ENCODE assay signal across 8 mouse cellular contexts in genomic region chr8:126593889-126594480, GRCm38 (mm10). TPM values are rescaled to one million over a fixed set of nuclear protein-coding genes. Genes with fewer than 3 reads are reported as not detected.
DNase-seq lines count a peak whose midpoint lies in the region; ATAC-seq and TF ChIP-seq lines count a peak whose summit lies in the region.

Irf2bp2 (minus strand) TSS chr8:126593986.

- H3K4me1 ChIP-seq in bone marrow, adult 2 months (ENCODE audit: control insufficient read depth, insufficient read depth, low read length), result peaks cover 8% of the 10 kb centered on the region; the same call in 1 of the 2 replicates
- peaks cover 43% of the 10 kb centered on the region for H3K4me1 ChIP-seq in embryonic facial prominence, embryonic 15.5 days
- H3K4me1 ChIP-seq in kidney, embryonic 14.5 days (ENCODE audit: control insufficient read depth, insufficient read depth, low read length), result peaks cover 34% of the 10 kb centered on the region
- peaks cover 43% of the 10 kb centered on the region for H3K4me1 ChIP-seq in liver, embryonic 11.5 days (replicated peaks; ENCODE audit: control insufficient read depth, insufficient read depth, low read length)
- peaks cover 28% of the 10 kb centered on the region for H3K4me1 ChIP-seq in stomach, embryonic 14.5 days (ENCODE audit: control insufficient read depth, insufficient read depth, low read length)

- H3K36me3 ChIP-seq in embryonic facial prominence, embryonic 15.5 days, result 0 out of 2 replicates have a peak, but pooled peaks cover 5% of the 10 kb centered on the region
- peaks cover 32% of the 10 kb centered on the region for H3K36me3 ChIP-seq in kidney, embryonic 14.5 days (ENCODE audit: control insufficient read depth, insufficient read depth, low read length)
- peaks cover 11% of the 10 kb centered on the region for H3K36me3 ChIP-seq in liver, embryonic 11.5 days (ENCODE audit: control insufficient read depth, insufficient read depth, low read length)
- H3K36me3 ChIP-seq in stomach, embryonic 14.5 days (ENCODE audit: control insufficient read depth, insufficient read depth, low read length), result peaks cover 20% of the 10 kb centered on the region

- H3K9me3 ChIP-seq in embryonic facial prominence, embryonic 15.5 days (replicated peaks), result no peaks in the 10 kb centered on the region
- H3K9me3 ChIP-seq in kidney, embryonic 14.5 days (ENCODE audit: control insufficient read depth, low read length), result no peaks in the 10 kb centered on the region
- H3K9me3 ChIP-seq in liver, embryonic 11.5 days (ENCODE audit: control insufficient read depth, low read length), result no peaks in the 10 kb centered on the region
- H3K9me3 ChIP-seq in stomach, embryonic 14.5 days (ENCODE audit: control insufficient read depth, low read depth, low read length), result no peaks in the 10 kb centered on the region

- no peak for TF ChIP-seq CTCF in bone marrow, adult 2 months (IDR thresholded peaks at IDR 0.05; ENCODE audit: control insufficient read depth, insufficient read depth, low read length)

- H3K27ac ChIP-seq in bone marrow, adult 2 months (ENCODE audit: control insufficient read depth, insufficient read depth, low read depth, low read length, poor library complexity), result peak within 1 kb of the TSS; percentile 99
- peak within 1 kb of the TSS; percentile 99 for H3K27ac ChIP-seq in embryonic facial prominence, embryonic 15.5 days (replicated peaks)
- peak within 1 kb of the TSS; percentile 99 for H3K27ac ChIP-seq in kidney, embryonic 14.5 days (ENCODE audit: low read depth, low read length)
- H3K27ac ChIP-seq in liver, embryonic 11.5 days (ENCODE audit: low read depth, low read length), result peak within 1 kb of the TSS; percentile 99
- H3K27ac ChIP-seq in stomach, embryonic 14.5 days (ENCODE audit: low read length), result peak within 1 kb of the TSS; percentile 100

- H3K27me3 ChIP-seq in embryonic facial prominence, embryonic 15.5 days, result no peaks in the 10 kb centered on the region
- no peaks in the 10 kb centered on the region for H3K27me3 ChIP-seq in kidney, embryonic 14.5 days (ENCODE audit: control insufficient read depth, insufficient read depth, low read length)
- no peaks in the 10 kb centered on the region for H3K27me3 ChIP-seq in liver, embryonic 11.5 days (replicated peaks; ENCODE audit: control insufficient read depth, insufficient read depth, low read length)
- no peaks in the 10 kb centered on the region for H3K27me3 ChIP-seq in stomach, embryonic 14.5 days (ENCODE audit: control insufficient read depth, insufficient read depth, low read length)

- ATAC-seq in embryonic facial prominence, embryonic 15.5 days (ENCODE audit: insufficient number of reproducible peaks, low FRiP score, low TSS enrichment, low read depth), result peak; percentile 85
- peak; percentile 78 for ATAC-seq in kidney, embryonic 14.5 days (ENCODE audit: low FRiP score, low TSS enrichment)
- ATAC-seq in liver, embryonic 11.5 days (replicated peaks; ENCODE audit: low FRiP score), result peak; percentile 68
- ATAC-seq in stomach, embryonic 14.5 days (ENCODE audit: insufficient number of reproducible peaks, insufficient read depth, low FRiP score, low read depth), result peak; percentile 74

- TF ChIP-seq POLR2A in bone marrow, adult 2 months (IDR thresholded peaks at IDR 0.05; ENCODE audit: borderline replicate concordance, control insufficient read depth, low read depth, low read length), result peak; percentile 97

- DNase-seq in A20 (ENCODE audit: low read depth, low spot score), result peak; percentile 98
- DNase-seq in heart, adult 9 months (ENCODE audit: low spot score in 2 of 2), result peak; percentile 90 to 94
- DNase-seq in liver, embryonic 11.5 days (ENCODE audit: low spot score), result peak; percentile 90
- peak; percentile 96 for DNase-seq in naive thymus-derived CD4-positive, alpha-beta T cell, adult 2 months (ENCODE audit: low read depth)

- WGBS in bone marrow, adult 2 months, result under 1% methylated on average over 56 of the region's 56 CpGs
- WGBS in embryonic facial prominence, embryonic 15.5 days, result under 1% methylated on average over 32 of the region's 56 CpGs
- under 1% methylated on average over 48 of the region's 56 CpGs for WGBS in kidney, embryonic 14.5 days
- WGBS in liver, embryonic 11.5 days, result under 1% methylated on average over 49 of the region's 56 CpGs
- WGBS in stomach, embryonic 14.5 days, result under 1% methylated on average over 55 of the region's 56 CpGs

- H3K9ac ChIP-seq in embryonic facial prominence, embryonic 15.5 days, result peak within 1 kb of the TSS; percentile 99
- H3K9ac ChIP-seq in kidney, embryonic 14.5 days (ENCODE audit: low read depth, low read length), result peak within 1 kb of the TSS; percentile 100
- peak within 1 kb of the TSS; percentile 99 for H3K9ac ChIP-seq in liver, embryonic 11.5 days (ENCODE audit: low read depth, low read length)
- H3K9ac ChIP-seq in stomach, embryonic 14.5 days (replicated peaks; ENCODE audit: low read depth, low read length), result peak within 1 kb of the TSS; percentile 100

- H3K4me2 ChIP-seq in embryonic facial prominence, embryonic 15.5 days (replicated peaks), result peak within 1 kb of the TSS; percentile 89
- H3K4me2 ChIP-seq in kidney, embryonic 14.5 days (replicated peaks; ENCODE audit: low read depth, low read length), result peak within 1 kb of the TSS; percentile 94
- peak within 1 kb of the TSS; percentile 99 for H3K4me2 ChIP-seq in liver, embryonic 11.5 days
- peak within 1 kb of the TSS; percentile 98 for H3K4me2 ChIP-seq in stomach, embryonic 14.5 days (replicated peaks; ENCODE audit: low read depth, low read length)

- H3K4me3 ChIP-seq in bone marrow, adult 2 months (replicated peaks; ENCODE audit: control insufficient read depth, low read depth, low read length), result peak within 1 kb of the TSS; percentile 93
- peak within 1 kb of the TSS; percentile 95 for H3K4me3 ChIP-seq in embryonic facial prominence, embryonic 15.5 days (replicated peaks)
- H3K4me3 ChIP-seq in kidney, embryonic 14.5 days (ENCODE audit: low read length), result peak within 1 kb of the TSS; percentile 100
- H3K4me3 ChIP-seq in liver, embryonic 11.5 days (ENCODE audit: low read depth, low read length), result peak within 1 kb of the TSS; percentile 100
- peak within 1 kb of the TSS; percentile 100 for H3K4me3 ChIP-seq in stomach, embryonic 14.5 days (ENCODE audit: low read depth, low read length)

RNA-seq across cellular contexts. Expression of gene Irf2bp2, which starts in this region (rescaled TPM):
- 21.3 and 35.8 TPM in 2 replicates for polyA plus RNA-seq in bone marrow, adult 2 months (2011; ENCODE audit: insufficient read depth, insufficient read length, low replicate concordance, missing spikeins)
- 12.5 and 14.7 TPM in 2 replicates for polyA plus RNA-seq in embryonic facial prominence, embryonic 15.5 days (2015; fragmentation: Nextera tagmentation; extraction: Ambion mirVana)
- polyA plus RNA-seq in kidney, embryonic 14.5 days (2014; fragmentation: Nextera tagmentation; extraction: Ambion mirVana), result 11.6 and 14.6 TPM in 2 replicates
- polyA plus RNA-seq in liver, embryonic 11.5 days (2014; fragmentation: Nextera tagmentation; extraction: Ambion mirVana), result 5.9 and 7.3 TPM in 2 replicates
- 9.7 and 10.0 TPM in 2 replicates for polyA plus RNA-seq in stomach, embryonic 14.5 days (2014; fragmentation: Nextera tagmentation; extraction: Ambion mirVana)

Comparison
In these comparisons a context has a peak if more than half of its experiments do, and no peak if none do; other contexts are left out.
1. Peak in every context shown above with its lines: DNase-seq, ATAC-seq, H3K4me3 ChIP-seq and H3K27ac ChIP-seq.